Comparison of ENCODE assay signal across 12 mouse cellular contexts in genomic region chr9:47242526-47242925, GRCm38 (mm10).
"Had no signal": no experiment of that assay in that cellular context is flagged by ENCODE, and none has a peak within 500 bp of the region (broad histone marks: within the 10 kb centered on the region; RNA-seq: fewer than 3 reads in every experiment).

No protein-coding gene starts in this region.

- DNase-seq: liver, postnatal 0 days; lung, adult 2 months; lung, postnatal 14 days; lung, postnatal 36 days; midbrain, embryonic 14.5 days; right cerebral cortex, adult 18-20 months; right cerebral cortex, postnatal 25 days; right cerebral cortex, postnatal 4 days; spleen, adult 18-20 months; thymus, adult 18-20 months; thymus, postnatal 14 days; thymus, postnatal 36 days had no signal
